ENCODE assay signal across 10 mouse cellular contexts in the genomic region with DNA sequence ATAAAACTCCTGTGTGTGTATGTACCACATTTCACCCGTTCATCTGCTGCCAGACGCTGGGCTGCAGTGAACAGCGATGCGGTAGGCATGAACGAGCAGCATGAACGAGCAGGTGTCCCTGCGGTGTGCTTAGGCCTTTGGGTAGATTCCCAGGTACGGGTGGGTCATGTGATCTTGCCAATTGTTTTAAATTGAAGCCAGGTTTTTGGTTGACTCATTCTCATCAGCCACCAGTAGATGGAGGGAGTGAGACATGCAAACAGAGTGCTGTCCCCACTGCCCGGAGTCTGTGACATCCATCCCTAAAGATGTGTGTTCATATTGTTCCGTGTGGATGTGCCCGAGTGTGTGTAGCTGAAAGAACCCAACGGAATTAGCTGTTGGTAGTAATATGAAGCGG.
DNase-seq lines count a peak whose midpoint lies in the region; ATAC-seq and TF ChIP-seq lines count a peak whose summit lies in the region.
"Had no signal": no experiment of that assay in that cellular context is flagged by ENCODE, and none has a peak within 500 bp of the region (broad histone marks: within the 10 kb centered on the region; RNA-seq: fewer than 3 reads in every experiment).

No protein-coding gene starts in this region.

- H3K27me3 ChIP-seq in hindbrain, embryonic 15.5 days: no peaks in the 10 kb centered on the region
- H3K27me3 ChIP-seq in neural tube, embryonic 14.5 days (ENCODE audit: control insufficient read depth, insufficient read depth, low read length): no peaks in the 10 kb centered on the region
- H3K27me3 ChIP-seq: heart, embryonic 15.5 days had no signal

- H3K9ac ChIP-seq in hindbrain, embryonic 15.5 days: no peak overlapping the region
- H3K9ac ChIP-seq in neural tube, embryonic 14.5 days (replicated peaks; ENCODE audit: low read depth, low read length): no peak overlapping the region
- H3K9ac ChIP-seq: heart, embryonic 15.5 days had no signal

- peak; percentile 30; the same call in 1 of the 2 replicates for ATAC-seq in common myeloid progenitor, adult 5-6 weeks (replicated peaks; ENCODE audit: low read depth, poor library complexity, severe bottlenecking)
- ATAC-seq in hindbrain, embryonic 15.5 days (ENCODE audit: low FRiP score, low read depth): peak; percentile 39; the same call in 1 of the 2 replicates
- ATAC-seq in neural tube, embryonic 14.5 days (ENCODE audit: low read depth): peak; percentile 69

- intact Hi-C loops in gastrocnemius, adult 2 months (cut with DNase I): loop anchor here (1.0 to 10.0 kb wide), 4 partner anchors 55 to 781 kb away; no protein-coding TSS in a partner anchor
- intact Hi-C loops in gastrocnemius, postnatal 14 days (cut with DNase I; ENCODE audit: low total_unique reads): loop anchor here (2.0 to 5.0 kb wide), 3 partner anchors 56 to 291 kb away; no protein-coding TSS in a partner anchor
- intact Hi-C loops in left cerebral cortex, adult 2 months (cut with DNase I): loop anchor here (1.0 to 10.0 kb wide), 5 partner anchors 55 to 781 kb away; a partner anchor contains a TSS

- 26% methylated on average over 13 of the region's 13 CpGs for WGBS in hindbrain, embryonic 15.5 days
- WGBS in neural tube, embryonic 14.5 days: 28% methylated on average over 13 of the region's 13 CpGs

- TF ChIP-seq CTCF in gastrocnemius, adult 2 months (IDR thresholded peaks at IDR 0.05): peak; percentile 83
- peak; percentile 79 for TF ChIP-seq CTCF in left cerebral cortex, adult 2 months (IDR thresholded peaks at IDR 0.05)

- DNase-seq in gastrocnemius, adult 2 months: peak; percentile 53
- no peak for DNase-seq in gastrocnemius, postnatal 14 days
- DNase-seq in MN1 (ENCODE audit: low spot score): peak; percentile 65
- peak; percentile 46 to 49 for DNase-seq in left cerebral cortex, adult 2 months (ENCODE audit: extremely low spot score in 1 of 2, low spot score in 2 of 2)
- no peak for DNase-seq in urinary bladder, postnatal 25 days (ENCODE audit: low spot score)

- no peaks in the 10 kb centered on the region for H3K9me3 ChIP-seq in hindbrain, embryonic 15.5 days
- no peaks in the 10 kb centered on the region for H3K9me3 ChIP-seq in neural tube, embryonic 14.5 days (ENCODE audit: control insufficient read depth, low read length)
- H3K9me3 ChIP-seq: heart, embryonic 15.5 days had no signal

- H3K36me3 ChIP-seq in hindbrain, embryonic 15.5 days: no peaks in the 10 kb centered on the region
- H3K36me3 ChIP-seq in neural tube, embryonic 14.5 days (ENCODE audit: control insufficient read depth, insufficient read depth, low read length): no peaks in the 10 kb centered on the region
- H3K36me3 ChIP-seq: G1E; heart, embryonic 15.5 days had no signal

- H3K4me2 ChIP-seq in hindbrain, embryonic 15.5 days: no peak overlapping the region
- H3K4me2 ChIP-seq in neural tube, embryonic 14.5 days (ENCODE audit: low read depth, low read length): no peak overlapping the region
- H3K4me2 ChIP-seq: heart, embryonic 15.5 days had no signal

- no peak overlapping the region for H3K4me3 ChIP-seq in gastrocnemius, adult 2 months
- H3K4me3 ChIP-seq in hindbrain, embryonic 15.5 days: no peak overlapping the region
- H3K4me3 ChIP-seq in left cerebral cortex, adult 2 months: no peak overlapping the region
- H3K4me3 ChIP-seq in neural tube, embryonic 14.5 days (ENCODE audit: low read depth, low read length): no peak overlapping the region
- H3K4me3 ChIP-seq: heart, embryonic 15.5 days had no signal

- H3K27ac ChIP-seq in gastrocnemius, adult 2 months: no peak overlapping the region
- no peak overlapping the region for H3K27ac ChIP-seq in hindbrain, embryonic 15.5 days (replicated peaks)
- no peak overlapping the region for H3K27ac ChIP-seq in left cerebral cortex, adult 2 months
- no peak overlapping the region for H3K27ac ChIP-seq in neural tube, embryonic 14.5 days (ENCODE audit: low read depth, low read length)
- H3K27ac ChIP-seq: heart, embryonic 15.5 days had no signal

- peaks cover 47% of the 10 kb centered on the region for H3K4me1 ChIP-seq in hindbrain, embryonic 15.5 days (replicated peaks)
- H3K4me1 ChIP-seq in neural tube, embryonic 14.5 days (ENCODE audit: control insufficient read depth, insufficient read depth, low read length): peaks cover 21% of the 10 kb centered on the region

Comparison
In these comparisons a context has a peak if more than half of its experiments do, and no peak if none do; other contexts are left out.
1. DNase-seq: peak in gastrocnemius, adult 2 months (single experiment), MN1 (single experiment) and left cerebral cortex, adult 2 months (2 of 2); none in gastrocnemius, postnatal 14 days (single experiment) and urinary bladder, postnatal 25 days (single experiment).
2. Peak in every context shown above with its lines, with median percentiles within 50 percentile points of each other: ATAC-seq.